Mouse (Mus musculus) MEL (cell line): ENCODE measurements around the gene Gosr2. TPM values are rescaled to one million over a fixed set of nuclear protein-coding genes. Genes with fewer than 3 reads are reported as not detected.

Experiments used
- DNase-seq: peaks from one replicate; pipeline ENCODE4 v3.0.0; 2011; ENCODE audit warnings: low read depth, low spot score
- H3K27ac ChIP-seq: 2 replicates; pipeline ENCODE4 v1.5.1; 2012; ENCODE audit warnings: low read depth, mild to moderate bottlenecking, control low read depth, low read length, moderate library complexity; ENCODE audit not compliant: control insufficient read depth
- H3K27me3 ChIP-seq, 2 experiments: fragments of 150-350 bp in 1 of 2; sonication (generic) in 1 of 2; 2 replicates each; pipeline ENCODE4 v1.6.1; 2012; ENCODE audit warnings: low read length in 2 of 2, mild to moderate bottlenecking in 2 of 2, improper control_type of control experiment in 1 of 2, moderate library complexity in 1 of 2; ENCODE audit not compliant: insufficient read depth in 2 of 2, control insufficient read depth in 1 of 2
- H3K36me3 ChIP-seq, 2 experiments: 2 replicates each; pipeline ENCODE4 v1.6.1; 2012 to 2014; ENCODE audit warnings: low read length in 2 of 2, improper control_type of control experiment in 1 of 2, inconsistent platforms in 1 of 2, mild to moderate bottlenecking in 1 of 2; ENCODE audit not compliant: insufficient read depth in 2 of 2, control insufficient read depth in 1 of 2
- H3K4me1 ChIP-seq, 2 experiments: fragments of 150-350 bp in 1 of 2; sonication (generic) in 1 of 2; 2 replicates each; pipeline ENCODE4 v1.6.1; 2012; ENCODE audit warnings: low read length in 2 of 2, improper control_type of control experiment in 1 of 2, mild to moderate bottlenecking in 1 of 2; ENCODE audit not compliant: insufficient read depth in 2 of 2, control insufficient read depth in 1 of 2
- H3K4me3 ChIP-seq, 2 experiments: fragments of 150-350 bp in 1 of 2; sonication (generic) in 1 of 2; 2 replicates each; pipeline ENCODE4 v1.5.1; 2012; ENCODE audit warnings: low read depth in 2 of 2, low read length in 2 of 2, mild to moderate bottlenecking in 2 of 2, moderate library complexity in 2 of 2, control low read depth in 1 of 2, improper control_type of control experiment in 1 of 2; ENCODE audit not compliant: control insufficient read depth in 1 of 2, insufficient read depth in 1 of 2
- H3K79me2 ChIP-seq: 2 replicates; pipeline ENCODE4 v1.6.1; 2012; ENCODE audit warnings: mild to moderate bottlenecking, low read length, moderate library complexity; ENCODE audit not compliant: control insufficient read depth, poor library complexity, insufficient read depth
- H3K9ac ChIP-seq: 2 replicates; pipeline ENCODE4 v1.6.1; 2012; ENCODE audit warnings: low read depth, mild to moderate bottlenecking, control low read depth, low read length, moderate library complexity; ENCODE audit not compliant: control insufficient read depth, poor library complexity, severe bottlenecking
- H3K9me3 ChIP-seq: fragments of 150-350 bp; sonication (generic); replicated peaks from 2 replicates; pipeline ENCODE4 v1.6.1; 2012; ENCODE audit warnings: mild to moderate bottlenecking, low read length, improper control_type of control experiment, moderate library complexity; ENCODE audit not compliant: insufficient read depth
- BHLHE40 ChIP-seq: IDR thresholded peaks from 2 replicates; pipeline ENCODE4 v1.6.1; 2012; ENCODE audit warnings: low read depth, mild to moderate bottlenecking, inconsistent platforms, low read length, improper control_type of control experiment, borderline replicate concordance
- CHD1 ChIP-seq: IDR thresholded peaks from 2 replicates; pipeline ENCODE4 v1.6.1; 2012; ENCODE audit warnings: low read depth, mild to moderate bottlenecking, inconsistent platforms, low read length, improper control_type of control experiment
- E2F4 ChIP-seq: IDR thresholded peaks from 2 replicates; pipeline ENCODE4 v1.6.1; 2011; ENCODE audit warnings: low read depth, low read length, improper control_type of control experiment, borderline replicate concordance
- ELF1 ChIP-seq: IDR thresholded peaks from 2 replicates; pipeline ENCODE4 v1.6.1; 2014; ENCODE audit warnings: low read depth, mild to moderate bottlenecking, inconsistent platforms, low read length, improper control_type of control experiment, moderate library complexity
- EP300 ChIP-seq, 2 experiments: IDR thresholded peaks; 2 replicates each; pipeline ENCODE4 v1.6.1; 2011; ENCODE audit warnings: improper control_type of control experiment in 2 of 2, low read length in 2 of 2, low read depth in 1 of 2, mild to moderate bottlenecking in 1 of 2
- GABPA ChIP-seq: IDR thresholded peaks from 2 replicates; pipeline ENCODE4 v1.6.1; 2012; ENCODE audit warnings: low read depth, mild to moderate bottlenecking, inconsistent platforms, low read length, improper control_type of control experiment, moderate library complexity
- HCFC1 ChIP-seq: IDR thresholded peaks from 2 replicates; pipeline ENCODE4 v1.6.1; 2012; ENCODE audit warnings: low read depth, mild to moderate bottlenecking, inconsistent platforms, low read length, improper control_type of control experiment, moderate library complexity
- JUND ChIP-seq: IDR thresholded peaks from 2 replicates; pipeline ENCODE4 v1.6.1; 2011; ENCODE audit warnings: low read depth, mild to moderate bottlenecking, improper control_type of control experiment, low read length
- KAT2A ChIP-seq: conservative IDR thresholded peaks from 2 replicates; pipeline ENCODE4 v1.6.1; 2012; ENCODE audit warnings: low read depth, low read length, improper control_type of control experiment, inconsistent platforms
- MAX ChIP-seq: IDR thresholded peaks from 2 replicates; pipeline ENCODE4 v1.6.1; 2011; ENCODE audit warnings: low read length, improper control_type of control experiment
- MYB ChIP-seq: IDR thresholded peaks from 2 replicates; pipeline ENCODE4 v1.6.1; 2011; ENCODE audit warnings: mild to moderate bottlenecking, low read depth, low read length, improper control_type of control experiment
- POLR2A ChIP-seq, 2 experiments: IDR thresholded peaks; 2 replicates each; pipeline ENCODE4 v1.6.1; 2011 to 2012; ENCODE audit warnings: low read length in 2 of 2, mild to moderate bottlenecking in 2 of 2, control low read depth in 1 of 2, improper control_type of control experiment in 1 of 2, low read depth in 1 of 2, moderate library complexity in 1 of 2; ENCODE audit not compliant: control insufficient read depth in 1 of 2, insufficient read depth in 1 of 2, poor library complexity in 1 of 2
- POLR2AphosphoS2 ChIP-seq: IDR thresholded peaks from 2 replicates; pipeline ENCODE4 v1.6.1; 2011; ENCODE audit warnings: low read length, improper control_type of control experiment
- POLR2AphosphoS5 ChIP-seq: IDR thresholded peaks from 2 replicates; pipeline ENCODE4 v1.6.1; 2012; ENCODE audit warnings: low read depth, borderline replicate concordance, mild to moderate bottlenecking, inconsistent platforms, low read length, moderate library complexity, mixed read lengths
- RAD21 ChIP-seq: IDR thresholded peaks from 2 replicates; pipeline ENCODE4 v1.6.1; 2011; ENCODE audit warnings: mild to moderate bottlenecking, low read depth, low read length, improper control_type of control experiment
- TBP ChIP-seq: IDR thresholded peaks from 2 replicates; pipeline ENCODE4 v1.8.0; 2011; ENCODE audit warnings: low read depth, low read length, improper control_type of control experiment
- TCF12 ChIP-seq: IDR thresholded peaks from 2 replicates; pipeline ENCODE4 v1.6.1; 2014; ENCODE audit warnings: low read depth, mild to moderate bottlenecking, inconsistent platforms, low read length, improper control_type of control experiment, moderate library complexity
- UBTF ChIP-seq: IDR thresholded peaks from 2 replicates; pipeline ENCODE4 v1.6.1; 2012; ENCODE audit warnings: low read depth, mild to moderate bottlenecking, inconsistent platforms, low read length, improper control_type of control experiment, moderate library complexity, borderline replicate concordance; ENCODE audit not compliant: insufficient read depth
- USF2 ChIP-seq, 2 experiments: IDR thresholded peaks; 2 replicates each; pipeline ENCODE4 v1.6.1; 2011 to 2012; ENCODE audit warnings: improper control_type of control experiment in 2 of 2, low read length in 2 of 2, borderline replicate concordance in 1 of 2, inconsistent platforms in 1 of 2, low read depth in 1 of 2, mild to moderate bottlenecking in 1 of 2; ENCODE audit not compliant: insufficient read depth in 1 of 2
- ZKSCAN1 ChIP-seq: IDR thresholded peaks from 2 replicates; pipeline ENCODE4 v1.6.1; 2012; ENCODE audit warnings: low read depth, mild to moderate bottlenecking, inconsistent platforms, low read length, improper control_type of control experiment, moderate library complexity
- ZMIZ1 ChIP-seq: IDR thresholded peaks from 2 replicates; pipeline ENCODE4 v1.6.1; 2012; ENCODE audit warnings: low read depth, mild to moderate bottlenecking, inconsistent platforms, low read length, improper control_type of control experiment, moderate library complexity
- ZNF384 ChIP-seq: IDR thresholded peaks from 2 replicates; pipeline ENCODE4 v1.6.1; 2012; ENCODE audit warnings: low read depth, mild to moderate bottlenecking, inconsistent platforms, low read length, improper control_type of control experiment
- polyA plus RNA-seq, 2 experiments: library from polyadenylated mRNA; stranded (reverse) in 1 of 2; unstranded in 1 of 2; fragments of >175 nt in 1 of 2; fragments of >200 nt in 1 of 2; gene quantifications; 2 replicates each; pipeline versions ENCODE4 v1.2.1 to v1.2.4; 2012; ENCODE audit warnings: low replicate concordance in 2 of 2, low read depth in 1 of 2; ENCODE audit not compliant: insufficient read length in 2 of 2, insufficient read depth in 1 of 2, missing spikeins in 1 of 2
- total RNA-seq: library from RNA; depleted of rRNA; stranded (reverse); fragments of 300-350 nt; gene quantifications from 2 replicates; pipeline ENCODE4 v1.2.3, GENCODE M21; 2012

Gene Gosr2
- total and polyA plus RNA-seq, 3 experiments, result 101 to 149 TPM; not detected in 1

- Histone ChIP-seq H3K9ac (no peak overlapping the region), H3K9me3 (no peaks in the 10 kb centered on the region), H3K36me3 (no peaks in the 10 kb centered on the region), H3K4me3 (no peak overlapping the region), H3K4me1 (no peaks in the 10 kb centered on the region), H3K79me2 (no peaks in the 10 kb centered on the region), H3K27me3 (peaks cover 0 to 3% of the 10 kb centered on the region in 2 experiments; a peak in 2 of 4 replicates), H3K27ac (no peak overlapping the region)
- DNase-seq, result no peak
- TF ChIP-seq HCFC1 (no peak), USF2 (IDR thresholded peaks at IDR 0.05; ENCODE audit: borderline replicate concordance in 1 of 2, insufficient read depth in 1 of 2, low read depth in 1 of 2, low read length in 2 of 2) (no peak), POLR2A (IDR thresholded peaks at IDR 0.05; ENCODE audit: control insufficient read depth in 1 of 2, insufficient read depth in 1 of 2, low read depth in 1 of 2, low read length in 2 of 2, poor library complexity in 1 of 2) (no peak), EP300 (IDR thresholded peaks at IDR 0.05; ENCODE audit: low read depth in 1 of 2, low read length in 2 of 2) (no peak), POLR2AphosphoS2 (no peak)
Measured at GRCm38 (mm10) chr11:103716971-103717370, 19.3 kb upstream of the Gosr2 start.

DNA sequence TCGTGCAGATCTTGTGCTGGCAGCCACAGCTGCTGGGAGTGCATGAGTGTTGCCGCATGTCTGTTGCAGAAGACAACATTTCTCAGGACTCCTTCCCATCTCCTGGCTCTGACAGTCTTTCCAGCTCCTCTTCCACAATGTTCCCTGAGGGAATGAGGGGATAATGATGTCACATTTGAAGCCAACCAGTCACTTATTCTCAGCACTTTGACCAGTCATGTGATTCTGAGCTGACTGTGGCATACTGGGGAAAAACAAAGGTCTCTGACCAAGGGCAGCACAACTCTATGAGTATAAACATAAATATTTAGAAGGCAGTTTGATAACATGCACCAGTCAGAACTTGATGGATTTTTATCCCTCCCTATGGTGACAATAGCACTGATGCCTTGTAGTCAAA lies 16.4 kb upstream of the Gosr2 start:
- H3K79me2 ChIP-seq, result no peaks in the 10 kb centered on the region
- H3K9me3 ChIP-seq, result no peaks in the 10 kb centered on the region
- no peak overlapping the region for H3K9ac ChIP-seq
- DNase-seq, result no peak
- H3K27ac ChIP-seq, result no peak overlapping the region
- no peaks in the 10 kb centered on the region for H3K36me3 ChIP-seq
- H3K4me3 ChIP-seq, result no peak overlapping the region
- peaks cover 0 to 3% of the 10 kb centered on the region in 2 experiments; a peak in 2 of 4 replicates for H3K27me3 ChIP-seq
- H3K4me1 ChIP-seq, result no peaks in the 10 kb centered on the region
- no peak for TF ChIP-seq TBP
- TF ChIP-seq TCF12, result no peak
- no peak for TF ChIP-seq ZKSCAN1
- TF ChIP-seq USF2 (IDR thresholded peaks at IDR 0.05; ENCODE audit: borderline replicate concordance in 1 of 2, insufficient read depth in 1 of 2, low read depth in 1 of 2, low read length in 2 of 2), result no peak
- TF ChIP-seq GABPA, result no peak
- TF ChIP-seq CHD1, result no peak
- TF ChIP-seq ZNF384, result no peak
- no peak for TF ChIP-seq BHLHE40
- TF ChIP-seq ZMIZ1, result no peak
- TF ChIP-seq POLR2AphosphoS2, result no peak
- no peak for TF ChIP-seq MYB
- no peak for TF ChIP-seq POLR2AphosphoS5
- TF ChIP-seq JUND, result no peak
- TF ChIP-seq POLR2A (IDR thresholded peaks at IDR 0.05; ENCODE audit: control insufficient read depth in 1 of 2, insufficient read depth in 1 of 2, low read depth in 1 of 2, low read length in 2 of 2, poor library complexity in 1 of 2), result no peak
- no peak for TF ChIP-seq E2F4
- no peak for TF ChIP-seq RAD21
- TF ChIP-seq MAX, result no peak
- no peak for TF ChIP-seq ELF1
- no peak for TF ChIP-seq UBTF
- TF ChIP-seq KAT2A, result no peak
